Mouse (Mus musculus): ENCODE results near the gene Umodl1. TPM values are rescaled to one million over a fixed set of nuclear protein-coding genes. Genes with fewer than 3 reads are reported as not detected.

Gene Umodl1
- polyA plus RNA-seq, 1 experiment from 2014 or later: not detected

DNA sequence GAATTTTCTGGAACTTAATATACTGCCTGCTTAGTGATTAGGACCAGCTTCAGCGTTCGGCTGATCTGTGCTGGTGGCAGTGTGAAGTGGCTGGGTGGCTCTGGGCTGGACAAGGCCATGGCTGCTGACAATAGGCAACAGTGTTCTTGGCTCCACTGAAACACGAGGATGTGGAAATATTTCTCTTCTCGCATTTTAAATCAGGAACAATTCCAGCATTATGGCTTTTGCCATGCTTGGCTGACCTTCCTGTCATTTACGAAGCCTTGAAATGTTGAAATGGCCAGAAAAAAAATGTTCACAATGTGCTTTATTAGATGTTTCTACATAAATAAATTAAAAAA lies 70.3 kb downstream of the Umodl1 start:
- Histone ChIP-seq H3K4me2 (ENCODE audit: low read length) (no peak overlapping the region), H3K9ac (ENCODE audit: low read length) (no peak overlapping the region), H3K27me3 (replicated peaks; ENCODE audit: control insufficient read depth, insufficient read depth, low read length) (no peaks in the 10 kb centered on the region), H3K4me1 (replicated peaks; ENCODE audit: control insufficient read depth, insufficient read depth, low read length) (0 out of 2 replicates have a peak, but pooled peaks cover 3% of the 10 kb centered on the region), H3K36me3 (ENCODE audit: control insufficient read depth, insufficient read depth, low read length) (no peaks in the 10 kb centered on the region), H3K27ac (ENCODE audit: low read depth) (no peak overlapping the region), H3K9me3 (ENCODE audit: control insufficient read depth, low read length) (no peaks in the 10 kb centered on the region), H3K4me3 (ENCODE audit: low read depth, low read length) (no peak overlapping the region)
- ATAC-seq (replicated peaks; ENCODE audit: low FRiP score, low TSS enrichment, low read depth) (no peak), DNase-seq (ENCODE audit: low spot score) (no peak)
- WGBS: 71% methylated on average over 5 of the region's 5 CpGs

DNA sequence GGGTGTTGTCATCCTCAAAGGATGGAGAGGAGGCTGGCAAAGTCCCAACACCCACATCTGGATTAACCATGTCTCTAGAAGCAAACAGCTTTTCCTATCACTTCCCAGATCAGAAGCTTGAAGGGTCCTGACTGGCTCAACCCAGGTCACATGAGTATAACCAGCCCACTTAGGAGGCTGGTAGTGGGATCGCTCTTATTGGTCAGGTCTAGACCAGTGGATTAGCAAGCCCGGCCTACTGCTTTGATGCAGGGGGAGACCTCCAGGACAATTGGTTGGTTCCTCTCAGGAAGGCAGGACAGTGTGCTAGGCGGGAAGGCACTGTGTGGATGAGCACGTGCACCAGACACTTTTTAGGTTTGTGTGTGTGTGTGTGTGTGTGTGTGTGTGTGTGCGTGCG lies 72.5 kb downstream of the Umodl1 start:
- DNase-seq (ENCODE audit: low spot score) (no peak), ATAC-seq (replicated peaks; ENCODE audit: low FRiP score, low TSS enrichment, low read depth) (no peak)
- H3K4me3 ChIP-seq (ENCODE audit: low read depth, low read length): no peak overlapping the region
- H3K4me1 ChIP-seq (replicated peaks; ENCODE audit: control insufficient read depth, insufficient read depth, low read length): 0 out of 2 replicates have a peak, but pooled peaks cover 3% of the 10 kb centered on the region
- H3K9me3 ChIP-seq (ENCODE audit: control insufficient read depth, low read length): 0 out of 2 replicates have a peak, but pooled peaks cover 2% of the 10 kb centered on the region
- H3K27ac ChIP-seq (ENCODE audit: low read depth): no peak overlapping the region
- 81% methylated on average over 6 of the region's 6 CpGs for WGBS
- H3K27me3 ChIP-seq (replicated peaks; ENCODE audit: control insufficient read depth, insufficient read depth, low read length): no peaks in the 10 kb centered on the region
- no peaks in the 10 kb centered on the region for H3K36me3 ChIP-seq (ENCODE audit: control insufficient read depth, insufficient read depth, low read length)
- no peak overlapping the region for H3K9ac ChIP-seq (ENCODE audit: low read length)
- H3K4me2 ChIP-seq (ENCODE audit: low read length): no peak overlapping the region

DNA sequence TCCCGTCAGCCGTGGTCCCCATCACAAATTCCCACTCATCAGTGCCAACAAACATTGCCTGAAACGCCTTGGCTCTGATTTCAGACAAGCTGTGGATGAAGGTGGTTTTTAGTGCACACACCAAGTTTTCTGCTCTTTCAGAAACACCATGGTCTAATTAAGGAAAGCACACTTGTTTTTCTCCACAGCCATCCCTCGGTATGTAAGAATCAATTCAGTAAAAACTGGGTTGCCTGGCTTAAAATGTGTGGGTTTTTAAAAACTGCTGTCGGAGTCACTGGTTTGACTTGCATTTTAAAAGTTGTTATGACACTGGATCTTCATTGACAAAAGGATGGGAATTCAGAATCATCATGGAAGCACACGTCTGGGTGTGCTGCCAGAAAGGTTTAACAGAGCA lies 73.3 kb downstream of the Umodl1 start:
- WGBS: 86% methylated on average over 6 of the region's 6 CpGs
- no peak overlapping the region for H3K9ac ChIP-seq (ENCODE audit: low read length)
- no peak for ATAC-seq (replicated peaks; ENCODE audit: low FRiP score, low TSS enrichment, low read depth)

DNA sequence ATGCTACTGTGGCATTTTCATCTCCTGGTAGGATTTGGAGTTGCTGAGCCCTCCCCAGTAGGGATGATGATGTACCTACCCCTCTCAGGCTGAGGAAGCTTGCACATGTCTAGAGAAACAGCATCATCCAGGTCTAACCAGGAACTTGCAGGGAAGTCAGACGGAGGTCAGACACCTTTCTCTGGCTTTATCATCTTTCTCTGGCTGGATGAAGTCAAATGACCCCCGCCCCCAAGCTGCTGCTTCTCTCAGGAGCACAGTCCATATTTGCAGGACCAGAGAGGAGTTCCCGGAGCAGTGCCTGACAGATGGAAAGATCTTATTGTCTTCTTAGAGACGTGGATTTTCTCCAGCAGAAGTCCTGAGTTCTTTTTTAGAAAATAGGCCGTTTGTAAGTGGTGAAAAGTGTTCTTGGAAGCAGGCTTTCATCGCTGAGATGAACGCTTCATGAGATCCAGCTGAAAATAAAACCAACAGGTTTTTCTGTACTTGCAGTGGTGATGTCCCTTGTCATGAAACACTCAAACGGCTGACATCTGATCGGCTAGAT lies 74.5 kb downstream of the Umodl1 start:
- Histone ChIP-seq H3K27me3 (replicated peaks; ENCODE audit: control insufficient read depth, insufficient read depth, low read length) (no peaks in the 10 kb centered on the region), H3K4me2 (ENCODE audit: low read length) (no peak overlapping the region), H3K27ac (ENCODE audit: low read depth) (no peak overlapping the region), H3K9ac (ENCODE audit: low read length) (no peak overlapping the region), H3K4me3 (ENCODE audit: low read depth, low read length) (no peak overlapping the region), H3K36me3 (ENCODE audit: control insufficient read depth, insufficient read depth, low read length) (no peaks in the 10 kb centered on the region), H3K9me3 (ENCODE audit: control insufficient read depth, low read length) (0 out of 2 replicates have a peak, but pooled peaks cover 2% of the 10 kb centered on the region), H3K4me1 (replicated peaks; ENCODE audit: control insufficient read depth, insufficient read depth, low read length) (0 out of 2 replicates have a peak, but pooled peaks cover 3% of the 10 kb centered on the region)
- ATAC-seq (replicated peaks; ENCODE audit: low FRiP score, low TSS enrichment, low read depth) (no peak), DNase-seq (ENCODE audit: low spot score) (no peak)
- WGBS: 75% methylated on average over 9 of the region's 9 CpGs

More for the DNA sequence above, 73.3 kb downstream of the Umodl1 start:
- H3K27me3 ChIP-seq (replicated peaks; ENCODE audit: control insufficient read depth, insufficient read depth, low read length): no peaks in the 10 kb centered on the region
- H3K4me2 ChIP-seq (ENCODE audit: low read length): no peak overlapping the region
- H3K36me3 ChIP-seq (ENCODE audit: control insufficient read depth, insufficient read depth, low read length): no peaks in the 10 kb centered on the region
- H3K9me3 ChIP-seq (ENCODE audit: control insufficient read depth, low read length): 0 out of 2 replicates have a peak, but pooled peaks cover 2% of the 10 kb centered on the region
- DNase-seq (ENCODE audit: low spot score): no peak
- H3K4me1 ChIP-seq (replicated peaks; ENCODE audit: control insufficient read depth, insufficient read depth, low read length): 0 out of 2 replicates have a peak, but pooled peaks cover 3% of the 10 kb centered on the region
- no peak overlapping the region for H3K4me3 ChIP-seq (ENCODE audit: low read depth, low read length)
- H3K27ac ChIP-seq (ENCODE audit: low read depth): no peak overlapping the region

DNA sequence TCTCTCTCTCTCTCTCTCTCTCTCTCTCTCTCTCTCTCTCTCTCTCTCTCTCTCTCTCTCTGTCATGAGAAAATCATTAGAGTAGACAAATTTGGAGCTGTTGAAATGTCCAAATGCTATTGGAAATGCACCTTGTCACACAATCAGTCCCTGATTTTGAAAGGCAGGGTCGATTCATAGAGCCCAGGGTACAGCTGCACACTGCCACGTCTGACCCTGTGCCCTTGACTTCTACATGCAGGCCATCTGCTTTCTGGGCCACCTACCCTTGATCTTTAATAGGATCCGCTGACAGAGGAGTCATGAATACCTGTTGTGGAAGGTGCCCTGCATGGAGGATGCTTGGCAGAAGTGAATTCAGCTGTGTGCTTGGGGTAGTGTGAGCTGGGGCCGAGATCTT lies 75.0 kb downstream of the Umodl1 start:
- WGBS: 87% methylated on average over 4 of the region's 4 CpGs
- Histone ChIP-seq H3K27me3 (replicated peaks; ENCODE audit: control insufficient read depth, insufficient read depth, low read length) (no peaks in the 10 kb centered on the region), H3K4me3 (ENCODE audit: low read depth, low read length) (no peak overlapping the region), H3K4me1 (replicated peaks; ENCODE audit: control insufficient read depth, insufficient read depth, low read length) (0 out of 2 replicates have a peak, but pooled peaks cover under 1% of the 10 kb centered on the region), H3K9ac (ENCODE audit: low read length) (no peak overlapping the region), H3K9me3 (ENCODE audit: control insufficient read depth, low read length) (0 out of 2 replicates have a peak, but pooled peaks cover 2% of the 10 kb centered on the region), H3K4me2 (ENCODE audit: low read length) (no peak overlapping the region), H3K27ac (ENCODE audit: low read depth) (no peak overlapping the region), H3K36me3 (ENCODE audit: control insufficient read depth, insufficient read depth, low read length) (no peaks in the 10 kb centered on the region)
- no peak for ATAC-seq (replicated peaks; ENCODE audit: low FRiP score, low TSS enrichment, low read depth)
- no peak for DNase-seq (ENCODE audit: low spot score)

DNA sequence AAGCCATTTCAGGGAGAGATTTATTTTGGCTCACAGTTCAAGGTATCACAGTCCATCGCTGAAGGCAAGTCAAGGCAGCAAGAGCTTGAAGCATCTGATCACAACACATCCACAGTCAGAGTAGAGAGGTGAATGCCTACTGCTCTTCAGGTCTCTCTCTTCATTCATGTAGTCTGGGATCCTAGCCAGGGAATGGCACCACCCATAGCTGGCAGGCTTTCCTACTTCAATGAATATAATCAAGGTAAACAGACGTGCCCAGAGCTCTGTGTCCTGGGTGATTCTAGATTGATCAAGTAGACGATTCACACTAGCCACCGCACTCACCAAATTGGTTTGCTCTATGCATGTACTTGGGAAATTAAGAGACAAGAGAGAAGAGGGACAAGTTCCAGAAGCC lies 77.9 kb downstream of the Umodl1 start:
- Histone ChIP-seq H3K36me3 (ENCODE audit: control insufficient read depth, insufficient read depth, low read length) (no peaks in the 10 kb centered on the region), H3K9me3 (ENCODE audit: control insufficient read depth, low read length) (0 out of 2 replicates have a peak, but pooled peaks cover 2% of the 10 kb centered on the region), H3K27me3 (replicated peaks; ENCODE audit: control insufficient read depth, insufficient read depth, low read length) (no peaks in the 10 kb centered on the region), H3K4me3 (ENCODE audit: low read depth, low read length) (no peak overlapping the region), H3K27ac (ENCODE audit: low read depth) (no peak overlapping the region), H3K9ac (ENCODE audit: low read length) (no peak overlapping the region), H3K4me2 (ENCODE audit: low read length) (no peak overlapping the region), H3K4me1 (replicated peaks; ENCODE audit: control insufficient read depth, insufficient read depth, low read length) (no peaks in the 10 kb centered on the region)
- DNase-seq (ENCODE audit: low spot score): no peak
- 95% methylated on average over 4 of the region's 4 CpGs for WGBS
- no peak for ATAC-seq (replicated peaks; ENCODE audit: low FRiP score, low TSS enrichment, low read depth)

DNA sequence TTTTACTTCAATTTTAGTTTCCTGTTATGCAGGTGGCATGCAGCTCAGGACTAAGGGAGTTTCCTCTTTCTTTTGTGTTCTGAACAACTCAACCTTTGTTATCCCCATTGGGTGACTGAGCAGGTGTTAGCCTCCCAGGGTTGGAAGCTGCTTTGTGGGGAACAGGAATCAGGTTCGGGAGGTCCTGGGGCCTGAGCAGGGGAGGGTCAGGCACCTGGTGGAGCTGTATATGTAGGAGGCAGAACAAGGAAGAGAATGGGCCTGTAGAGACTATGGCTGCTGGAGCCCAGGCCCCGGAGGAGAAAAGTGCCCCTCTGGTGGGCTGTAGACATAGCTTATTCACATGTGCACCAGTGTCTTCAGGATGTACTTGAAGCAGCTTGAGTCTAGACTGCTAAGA lies 78.8 kb downstream of the Umodl1 start:
- H3K9ac ChIP-seq (ENCODE audit: low read length): no peak overlapping the region
- WGBS: 58% methylated on average over 2 of the region's 2 CpGs
- no peaks in the 10 kb centered on the region for H3K27me3 ChIP-seq (replicated peaks; ENCODE audit: control insufficient read depth, insufficient read depth, low read length)
- H3K4me2 ChIP-seq (ENCODE audit: low read length): no peak overlapping the region
- 0 out of 2 replicates have a peak, but pooled peaks cover 2% of the 10 kb centered on the region for H3K9me3 ChIP-seq (ENCODE audit: control insufficient read depth, low read length)
- no peak overlapping the region for H3K4me3 ChIP-seq (ENCODE audit: low read depth, low read length)
- ATAC-seq (replicated peaks; ENCODE audit: low FRiP score, low TSS enrichment, low read depth) (no peak), DNase-seq (ENCODE audit: low spot score) (no peak)
- no peaks in the 10 kb centered on the region for H3K4me1 ChIP-seq (replicated peaks; ENCODE audit: control insufficient read depth, insufficient read depth, low read length)
- H3K27ac ChIP-seq (ENCODE audit: low read depth): no peak overlapping the region
- H3K36me3 ChIP-seq (ENCODE audit: control insufficient read depth, insufficient read depth, low read length): no peaks in the 10 kb centered on the region

DNA sequence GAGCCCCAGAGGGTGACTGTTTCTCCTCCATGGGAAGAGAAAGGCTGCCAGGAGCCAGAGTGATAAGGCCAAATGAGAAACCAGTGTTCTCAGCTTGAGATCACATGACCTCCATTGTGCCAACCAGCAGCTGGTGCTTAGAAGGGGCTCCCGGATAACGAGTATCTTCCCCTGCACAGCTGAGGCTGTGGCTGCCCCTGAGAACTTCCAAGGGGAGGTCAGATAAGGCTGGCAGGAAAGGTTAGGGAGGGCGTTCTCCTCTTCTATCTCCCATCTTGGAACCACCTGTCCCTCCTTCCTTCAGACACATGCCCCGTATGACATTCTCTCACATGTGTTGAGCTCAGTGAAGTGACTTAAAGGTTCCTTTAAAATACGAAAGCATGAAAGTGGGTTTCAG lies 79.7 kb downstream of the Umodl1 start:
- H3K27ac ChIP-seq (ENCODE audit: low read depth): no peak overlapping the region
- no peaks in the 10 kb centered on the region for H3K4me1 ChIP-seq (replicated peaks; ENCODE audit: control insufficient read depth, insufficient read depth, low read length)
- H3K4me2 ChIP-seq (ENCODE audit: low read length): no peak overlapping the region
- no peak overlapping the region for H3K4me3 ChIP-seq (ENCODE audit: low read depth, low read length)
- DNase-seq (ENCODE audit: low spot score): no peak
- no peaks in the 10 kb centered on the region for H3K36me3 ChIP-seq (ENCODE audit: control insufficient read depth, insufficient read depth, low read length)
- no peak overlapping the region for H3K9ac ChIP-seq (ENCODE audit: low read length)
- 64% methylated on average over 5 of the region's 5 CpGs for WGBS
- no peak for ATAC-seq (replicated peaks; ENCODE audit: low FRiP score, low TSS enrichment, low read depth)
- 0 out of 2 replicates have a peak, but pooled peaks cover 2% of the 10 kb centered on the region for H3K9me3 ChIP-seq (ENCODE audit: control insufficient read depth, low read length)
- H3K27me3 ChIP-seq (replicated peaks; ENCODE audit: control insufficient read depth, insufficient read depth, low read length): no peaks in the 10 kb centered on the region

DNA sequence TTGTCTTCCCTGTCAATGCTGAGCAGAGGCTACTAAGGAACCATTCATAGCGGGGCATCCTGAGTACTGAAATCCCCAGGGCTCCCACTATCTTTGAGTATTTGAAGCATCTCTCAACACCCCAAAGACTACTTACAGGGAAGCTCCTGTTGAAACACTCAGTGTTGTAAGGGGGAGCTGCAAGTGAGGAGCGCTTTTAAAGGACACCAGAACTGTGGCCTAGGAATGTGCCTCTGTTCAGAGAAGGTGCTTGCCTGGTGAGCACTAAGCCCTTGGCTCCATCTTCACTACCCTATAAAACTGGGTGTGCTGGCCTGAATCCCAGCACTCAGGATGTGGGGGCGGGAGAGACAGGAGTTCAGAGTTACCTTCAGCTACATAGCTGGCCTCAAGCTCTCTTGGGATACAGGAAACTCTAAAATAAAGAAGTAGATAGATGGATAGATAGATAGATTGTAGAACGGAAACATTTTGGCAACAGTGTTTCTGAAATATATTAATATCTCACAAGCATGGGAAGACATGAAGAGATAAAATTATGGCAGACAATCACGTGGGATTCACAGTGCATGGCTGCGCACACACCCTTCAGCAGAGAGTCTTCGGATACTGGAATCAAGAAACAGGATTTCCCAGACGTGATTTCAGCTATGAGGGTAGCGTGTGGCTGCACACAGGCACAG lies 80.4 kb downstream of the Umodl1 start:
- WGBS: 82% methylated on average over 9 of the region's 9 CpGs
- Histone ChIP-seq H3K4me1 (replicated peaks; ENCODE audit: control insufficient read depth, insufficient read depth, low read length) (no peaks in the 10 kb centered on the region), H3K4me3 (ENCODE audit: low read depth, low read length) (no peak overlapping the region), H3K27ac (ENCODE audit: low read depth) (no peak overlapping the region), H3K9ac (ENCODE audit: low read length) (no peak overlapping the region), H3K27me3 (replicated peaks; ENCODE audit: control insufficient read depth, insufficient read depth, low read length) (no peaks in the 10 kb centered on the region), H3K4me2 (ENCODE audit: low read length) (no peak overlapping the region), H3K36me3 (ENCODE audit: control insufficient read depth, insufficient read depth, low read length) (no peaks in the 10 kb centered on the region), H3K9me3 (ENCODE audit: control insufficient read depth, low read length) (0 out of 2 replicates have a peak, but pooled peaks cover 2% of the 10 kb centered on the region)
- no peak for DNase-seq (ENCODE audit: low spot score)
- ATAC-seq (replicated peaks; ENCODE audit: low FRiP score, low TSS enrichment, low read depth): no peak
